Mouse (Mus musculus) liver, embryonic 16.5 days (tissue): ENCODE results near the gene Lrp6. TPM values are rescaled to one million over a fixed set of nuclear protein-coding genes. Genes with fewer than 3 reads are reported as not detected.

Experiments
- ATAC-seq: fragments of 200-750 bp; cut with Nextera tagmentation; 2 replicates; pipeline ENCODE4 v1.8.0; 2017; ENCODE audit warnings: low read depth, mild to moderate bottlenecking, moderate number of reproducible peaks, moderate library complexity
- H3K27ac ChIP-seq: fragments of 300-500 bp; sonication (generic); 2 replicates; pipeline ENCODE4 v1.5.1; 2014; ENCODE audit warnings: mild to moderate bottlenecking, low read length
- H3K27me3 ChIP-seq: fragments of 300-500 bp; sonication (generic); 2 replicates; pipeline ENCODE4 v1.6.1; 2014; ENCODE audit warnings: low read depth, low read length, mixed read lengths; ENCODE audit not compliant: control insufficient read depth, insufficient read depth
- H3K36me3 ChIP-seq: fragments of 300-500 bp; sonication (generic); 2 replicates; pipeline ENCODE4 v1.6.1; 2014; ENCODE audit warnings: mild to moderate bottlenecking; ENCODE audit not compliant: control insufficient read depth, insufficient read depth
- H3K4me1 ChIP-seq: fragments of 300-500 bp; sonication (generic); 2 replicates; pipeline ENCODE4 v1.6.1; 2014; ENCODE audit warnings: low read depth, low read length, mixed read lengths; ENCODE audit not compliant: control insufficient read depth
- H3K4me2 ChIP-seq: fragments of 300-500 bp; sonication (generic); 2 replicates; pipeline ENCODE4 v1.6.1; 2014; ENCODE audit warnings: low read depth, low read length, mixed read lengths
- H3K4me3 ChIP-seq: fragments of 300-500 bp; sonication (generic); 2 replicates; pipeline ENCODE4 v1.5.1; 2014; ENCODE audit warnings: low read depth, mild to moderate bottlenecking, low read length
- H3K9ac ChIP-seq: fragments of 300-500 bp; sonication (generic); 2 replicates; pipeline ENCODE4 v1.6.1; 2014; ENCODE audit warnings: low read depth, low read length
- H3K9me3 ChIP-seq: fragments of 300-500 bp; sonication (generic); replicated peaks from 2 replicates; pipeline ENCODE4 v1.6.1; 2016; ENCODE audit warnings: low read length; ENCODE audit not compliant: control insufficient read depth
- WGBS: fragments of 180-500 bp; shearing (Covaris S2); extraction: QIAGEN DNeasy Blood & Tissue Kit; methylation state at CpG from one replicate; pipeline ENCODE4 v1.1.7; 2014; ENCODE audit not compliant: insufficient replicate concordance; 5-methylcytosine and 5-hydroxymethylcytosine counted together
- polyA plus RNA-seq: library from polyadenylated mRNA; unstranded; fragments of >200 nt; fragmentation: Nextera tagmentation; extraction: Ambion mirVana; gene quantifications from 2 replicates; pipeline ENCODE4 v1.2.1, GENCODE M21; 2015

The Lrp6 gene
- polyA plus RNA-seq, 1 experiment from 2014 or later: 7.8 TPM

DNA sequence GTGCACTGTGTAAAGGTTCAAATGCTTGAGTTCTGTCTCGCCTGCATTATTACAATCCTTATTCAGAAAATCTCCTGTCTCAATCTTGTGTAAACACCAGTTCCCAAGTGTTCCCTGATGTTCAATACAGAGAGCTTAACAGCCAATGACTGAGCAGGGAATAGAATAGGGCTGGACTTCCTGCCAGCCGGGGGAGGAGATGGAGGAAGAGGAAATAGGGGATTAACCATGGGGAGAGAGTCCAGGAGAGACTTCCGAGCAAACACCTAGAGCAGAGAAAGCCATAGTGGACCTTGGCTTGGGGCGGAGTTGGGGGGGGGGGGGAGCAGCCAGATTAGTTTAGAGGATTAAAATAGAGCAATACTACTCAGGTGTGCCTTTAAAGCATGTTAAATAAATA is 51.3 kb downstream of the Lrp6 start:
- Histone ChIP-seq H3K4me2 (no peak overlapping the region), H3K4me1 (peaks cover 8% of the 10 kb centered on the region), H3K27me3 (no peaks in the 10 kb centered on the region), H3K27ac (no peak overlapping the region), H3K9me3 (no peaks in the 10 kb centered on the region), H3K9ac (no peak overlapping the region), H3K4me3 (no peak overlapping the region), H3K36me3 (peaks cover 5% of the 10 kb centered on the region)
- peak; percentile 91 for ATAC-seq
- WGBS: 55% methylated on average over 4 of the region's 4 CpGs

DNA sequence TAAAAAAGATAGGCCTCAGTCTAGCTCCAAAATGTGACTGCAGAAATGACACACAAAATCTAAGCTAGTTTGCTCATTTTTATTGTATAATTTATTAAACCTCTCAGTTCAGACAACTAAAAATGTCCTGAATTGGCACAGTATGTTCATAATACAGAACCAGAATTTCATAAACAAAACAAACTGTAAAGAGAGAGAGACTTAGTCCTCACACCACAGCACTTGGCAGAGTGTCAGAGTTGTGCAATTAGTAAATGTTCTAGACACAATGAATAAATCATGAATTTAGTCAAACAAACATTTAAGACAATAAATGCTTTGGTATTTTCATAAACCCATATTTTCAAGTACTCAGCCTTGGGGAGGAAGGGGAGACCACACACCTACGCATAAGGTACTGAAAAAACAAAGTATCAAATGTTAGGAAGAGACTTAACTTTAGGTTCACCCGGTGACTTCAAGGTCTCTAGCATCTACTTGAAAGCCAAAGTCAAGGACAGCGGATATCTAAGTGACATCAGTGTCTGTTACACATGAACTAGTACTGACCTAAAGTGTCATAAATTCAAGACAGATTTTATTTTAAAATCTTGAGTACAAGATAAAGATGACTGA is 52.8 kb downstream of the Lrp6 start:
- no peak overlapping the region for H3K4me2 ChIP-seq
- H3K27me3 ChIP-seq: no peaks in the 10 kb centered on the region
- no peak overlapping the region for H3K4me3 ChIP-seq
- H3K4me1 ChIP-seq: peaks cover 8% of the 10 kb centered on the region
- no peaks in the 10 kb centered on the region for H3K9me3 ChIP-seq
- no peak for ATAC-seq
- peaks cover 5% of the 10 kb centered on the region for H3K36me3 ChIP-seq
- H3K27ac ChIP-seq: no peak overlapping the region
- no peak overlapping the region for H3K9ac ChIP-seq
- 80% methylated on average over 3 of the region's 3 CpGs for WGBS

- no peak overlapping the region for H3K27ac ChIP-seq
- H3K4me3 ChIP-seq: no peak overlapping the region
- H3K4me2 ChIP-seq: no peak overlapping the region
- H3K4me1 ChIP-seq: peaks cover 8% of the 10 kb centered on the region
- peaks cover 5% of the 10 kb centered on the region for H3K36me3 ChIP-seq
- no peak for ATAC-seq
- H3K9ac ChIP-seq: no peak overlapping the region
- 76% methylated on average over 6 of the region's 6 CpGs for WGBS
- no peaks in the 10 kb centered on the region for H3K9me3 ChIP-seq
- H3K27me3 ChIP-seq: no peaks in the 10 kb centered on the region
These were observed 53.8 kb downstream of the Lrp6 start for GRCm38 (mm10) chr6:134513011-134513410.

DNA sequence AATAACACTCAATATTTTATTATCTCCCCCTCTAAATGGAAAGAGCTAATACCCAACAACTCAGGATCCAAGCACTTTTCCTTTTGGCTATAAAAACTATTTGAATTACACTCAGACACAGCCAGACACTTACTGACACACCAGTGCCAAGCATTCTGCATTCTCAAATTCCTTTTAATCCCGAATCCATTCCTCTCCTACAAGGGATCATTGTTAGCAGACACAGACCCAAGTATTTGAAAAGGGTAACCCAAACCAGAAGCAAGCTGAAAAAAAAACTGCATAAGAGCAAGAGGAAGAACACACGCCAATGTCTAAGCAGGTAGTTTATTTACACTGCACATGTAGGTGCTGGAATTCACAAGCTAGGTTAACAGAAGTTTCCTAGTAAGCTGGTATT is 54.3 kb downstream of the Lrp6 start:
- Histone ChIP-seq H3K27me3 (no peaks in the 10 kb centered on the region), H3K27ac (no peak overlapping the region), H3K4me2 (no peak overlapping the region), H3K36me3 (peaks cover 5% of the 10 kb centered on the region), H3K4me3 (no peak overlapping the region), H3K4me1 (peaks cover 8% of the 10 kb centered on the region), H3K9me3 (no peaks in the 10 kb centered on the region), H3K9ac (no peak overlapping the region)
- WGBS: 63% methylated on average over 2 of the region's 2 CpGs
- ATAC-seq: no peak

DNA sequence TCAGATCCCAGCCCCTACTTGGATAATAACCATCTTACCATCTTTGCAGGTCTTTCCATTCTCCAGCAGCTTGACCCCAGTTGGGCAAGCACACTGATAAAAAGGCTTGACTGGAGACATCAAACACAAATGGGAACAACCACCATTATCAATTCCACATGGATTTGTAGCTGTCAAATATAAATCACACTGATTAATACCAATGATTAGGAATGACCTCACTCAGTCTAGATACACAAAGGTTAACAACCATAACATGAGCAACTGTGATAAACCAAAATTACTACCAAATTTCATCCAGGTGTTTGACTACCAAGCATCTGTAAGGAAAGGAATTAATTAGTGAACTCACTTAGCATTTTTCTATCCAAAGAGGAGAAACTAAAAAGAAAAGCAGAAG is 55.6 kb downstream of the Lrp6 start:
- Histone ChIP-seq H3K27ac (no peak overlapping the region), H3K9me3 (no peaks in the 10 kb centered on the region), H3K4me1 (peaks cover 5% of the 10 kb centered on the region), H3K4me3 (no peak overlapping the region), H3K4me2 (no peak overlapping the region), H3K27me3 (no peaks in the 10 kb centered on the region), H3K9ac (no peak overlapping the region), H3K36me3 (peaks cover 11% of the 10 kb centered on the region)
- ATAC-seq: no peak

- no peak overlapping the region for H3K4me2 ChIP-seq
- 63% methylated on average over 2 of the region's 2 CpGs for WGBS
These were observed 56.5 kb downstream of the Lrp6 start for GRCm38 (mm10) chr6:134510280-134510679.

DNA sequence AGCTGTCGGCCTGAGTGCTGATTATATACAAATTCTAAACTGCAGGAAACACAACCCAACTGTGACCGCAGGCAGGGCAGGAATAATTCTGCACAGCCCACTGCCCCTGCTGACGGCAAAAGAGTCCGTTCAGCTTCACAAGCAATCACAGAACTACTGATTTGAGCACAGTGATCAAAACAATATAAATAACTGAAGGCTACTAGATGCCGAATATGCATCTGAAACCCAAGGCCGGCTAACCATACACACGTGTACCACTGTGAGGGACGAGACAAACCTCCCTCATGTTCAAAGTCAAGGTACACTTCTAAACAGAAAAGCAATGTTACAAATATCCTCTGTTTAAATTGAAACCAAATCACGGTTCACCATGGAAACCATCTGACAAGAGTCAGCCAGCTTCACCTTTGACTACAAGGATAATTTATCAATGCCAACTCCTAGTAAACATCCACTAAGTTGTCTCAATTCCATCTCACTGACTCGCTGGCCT is 57.0 kb downstream of the Lrp6 start:
- no peak for ATAC-seq
- Histone ChIP-seq H3K27ac (no peak overlapping the region), H3K4me3 (no peak overlapping the region), H3K4me1 (peaks cover 3% of the 10 kb centered on the region), H3K36me3 (peaks cover 11% of the 10 kb centered on the region), H3K9ac (no peak overlapping the region), H3K4me2 (no peak overlapping the region), H3K27me3 (no peaks in the 10 kb centered on the region), H3K9me3 (no peaks in the 10 kb centered on the region)
- WGBS: 68% methylated on average over 10 of the region's 10 CpGs

More at GRCm38 (mm10) chr6:134510280-134510679, 56.5 kb downstream of the Lrp6 start:
- no peak overlapping the region for H3K27ac ChIP-seq
- no peak overlapping the region for H3K9ac ChIP-seq
- H3K9me3 ChIP-seq: no peaks in the 10 kb centered on the region
- ATAC-seq: no peak
- H3K4me3 ChIP-seq: no peak overlapping the region
- peaks cover 11% of the 10 kb centered on the region for H3K36me3 ChIP-seq
- no peaks in the 10 kb centered on the region for H3K27me3 ChIP-seq
- H3K4me1 ChIP-seq: peaks cover 3% of the 10 kb centered on the region

GRCm38 (mm10) chr6:134504866-134505265 is 61.9 kb downstream of the Lrp6 start:
- peak; percentile 94 for ATAC-seq
- Histone ChIP-seq H3K9me3 (no peaks in the 10 kb centered on the region), H3K4me3 (no peak overlapping the region), H3K9ac (no peak overlapping the region), H3K27ac (no peak overlapping the region; the same call in 1 of the 2 replicates), H3K4me2 (no peak overlapping the region), H3K27me3 (no peaks in the 10 kb centered on the region), H3K36me3 (peaks cover 6% of the 10 kb centered on the region), H3K4me1 (no peaks in the 10 kb centered on the region)
- WGBS: 55% methylated on average over 4 of the region's 4 CpGs

DNA sequence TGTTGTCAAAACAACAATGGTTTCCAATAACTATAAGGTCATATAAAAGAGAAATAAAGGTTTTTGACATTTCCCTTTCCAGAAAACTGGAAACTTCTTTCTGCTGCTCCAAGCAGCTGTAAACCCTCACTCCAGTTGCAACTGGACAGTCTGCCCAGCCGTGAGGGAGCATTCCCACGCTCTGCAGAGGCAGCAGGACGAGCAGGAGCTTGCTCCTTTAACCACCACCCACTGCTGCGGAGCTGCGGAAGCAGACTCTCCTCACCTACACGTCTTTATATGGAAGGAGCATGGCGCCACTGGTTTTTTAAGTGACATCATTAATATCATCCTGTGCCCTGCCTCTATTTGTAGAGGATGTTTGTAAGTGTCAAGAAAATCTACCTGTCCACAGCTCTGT is 64.4 kb downstream of the Lrp6 start:
- Histone ChIP-seq H3K9me3 (no peaks in the 10 kb centered on the region), H3K27me3 (no peaks in the 10 kb centered on the region), H3K4me3 (no peak overlapping the region), H3K36me3 (peaks cover 4% of the 10 kb centered on the region), H3K9ac (no peak overlapping the region), H3K27ac (no peak overlapping the region), H3K4me2 (no peak overlapping the region), H3K4me1 (no peaks in the 10 kb centered on the region; the same call in 1 of the 2 replicates)
- WGBS: 80% methylated on average over 7 of the region's 7 CpGs
- ATAC-seq: no peak
